Mouse (Mus musculus) gonadal fat pad, adult 2 months (tissue): ENCODE measurements around the gene Tmem110. TPM values are rescaled to one million over a fixed set of nuclear protein-coding genes. Genes with fewer than 3 reads are reported as not detected.

Experiments
- DNase-seq: peaks from one replicate; pipeline ENCODE4 v3.0.0-alpha.2; 2012; ENCODE audit warnings: low read depth
- polyA plus RNA-seq: library from polyadenylated mRNA; depleted of rRNA; stranded (reverse); fragments of >200 nt; gene quantifications from 2 replicates; pipeline ENCODE4 v1.2.3, GENCODE M21; 2012; rRNA removed

Gene Tmem110
- 30.9 and 31.6 TPM in 2 replicates for polyA plus RNA-seq

- no peak for DNase-seq
Measured at GRCm38 (mm10) chr14:30825476-30826131, at the start of gene Tmem110. Gene Tmem110 (plus strand): TSS chr14:30825590.

GRCm38 (mm10) chr14:30784614-30785013 is 40.8 kb upstream of the Tmem110 start:
- no peak for DNase-seq

- DNase-seq, result no peak
Measured at GRCm38 (mm10) chr14:30789471-30789870, 35.9 kb upstream of the Tmem110 start.

DNA sequence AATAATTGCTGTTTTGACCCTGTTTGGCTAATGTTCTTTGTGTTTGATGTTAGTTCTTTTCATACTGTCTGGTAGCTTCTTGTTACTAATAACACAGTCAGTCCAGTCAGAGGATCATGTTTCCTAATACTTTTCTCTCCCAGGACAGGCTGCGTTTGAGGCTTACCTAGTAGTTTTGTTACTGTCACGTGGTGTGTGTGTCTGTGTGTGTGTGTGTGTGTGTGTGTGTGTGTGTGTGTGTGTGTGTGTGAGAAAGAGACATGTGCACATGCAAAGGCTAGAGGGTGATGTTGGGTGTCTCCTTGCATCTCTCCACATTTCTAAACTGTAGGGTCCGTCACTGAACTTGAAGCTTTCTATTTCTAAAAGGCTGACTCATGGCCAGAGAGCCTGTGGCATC is 32.5 kb upstream of the Tmem110 start:
- DNase-seq, result no peak

DNA sequence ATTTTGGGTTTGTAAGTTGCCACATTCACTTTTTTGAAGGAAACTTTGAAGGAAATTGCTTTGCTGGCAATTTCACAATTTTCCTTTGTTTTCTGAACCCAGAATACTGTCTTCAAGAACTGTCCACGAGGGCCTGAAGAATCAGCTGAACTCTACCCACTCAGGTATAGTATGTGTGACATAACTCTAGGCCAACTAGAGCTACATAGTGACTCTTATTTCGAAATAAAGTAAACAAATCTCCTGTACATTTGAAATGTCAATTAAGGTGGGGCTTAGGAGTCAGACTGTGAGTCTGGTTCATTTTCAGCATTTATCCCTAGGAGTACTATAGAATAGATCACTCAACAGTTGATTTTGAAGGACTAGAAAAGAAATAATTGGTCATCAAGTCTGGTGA is 23.6 kb upstream of the Tmem110 start:
- no peak for DNase-seq

- no peak for DNase-seq
Measured at GRCm38 (mm10) chr14:30821136-30821535, 4.3 kb upstream of the Tmem110 start.

- DNase-seq, result no peak
Measured at GRCm38 (mm10) chr14:30824456-30824995, 864 bp upstream of the Tmem110 start.

DNA sequence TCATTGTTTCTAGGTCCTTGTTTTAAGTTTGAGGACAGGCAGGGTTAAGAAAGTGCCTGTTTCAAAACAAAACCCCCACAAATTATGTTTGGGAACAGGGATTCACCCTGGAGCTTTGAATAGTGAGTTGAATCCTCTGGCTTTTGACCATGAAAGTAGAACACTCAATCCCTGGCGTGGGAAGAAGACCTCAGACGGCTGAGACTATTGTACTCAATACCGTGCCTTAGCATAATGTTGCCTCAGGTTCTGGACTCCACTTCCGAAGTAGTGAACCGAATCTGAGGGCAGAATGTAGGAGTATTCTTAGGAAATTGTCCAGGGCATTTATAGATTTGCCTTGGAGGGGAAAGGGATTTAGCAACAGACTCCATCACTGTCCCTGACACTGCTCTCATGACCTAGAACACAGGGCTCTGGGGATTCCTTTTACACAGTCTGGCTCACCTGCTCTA is 342 bp upstream of the Tmem110 start:
- DNase-seq, result peak; percentile 98

- no peak for DNase-seq
Measured at GRCm38 (mm10) chr14:30826174-30827140, 1.1 kb downstream of the Tmem110 start.

GRCm38 (mm10) chr14:30827480-30827879 is 2.1 kb downstream of the Tmem110 start:
- no peak for DNase-seq

DNA sequence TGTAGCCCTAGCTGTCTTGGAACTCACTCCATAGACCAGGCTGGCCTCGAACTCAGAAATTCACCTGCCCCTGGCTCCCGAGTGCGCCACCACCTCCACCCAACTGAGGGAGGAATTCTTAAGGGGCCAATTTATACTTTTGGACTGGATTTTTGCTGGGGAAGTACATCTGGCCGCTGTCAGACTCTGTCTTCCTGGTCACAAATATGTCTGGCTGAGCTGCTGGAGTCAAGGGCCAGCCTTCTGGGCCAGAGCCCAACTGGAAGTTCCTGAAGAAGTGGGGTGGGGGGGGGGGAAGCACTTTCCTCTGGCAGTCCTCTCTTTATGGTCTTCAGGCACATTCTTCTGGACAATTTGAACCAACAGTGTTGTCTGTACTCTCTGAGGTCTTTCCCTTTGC is 2.7 kb downstream of the Tmem110 start:
- no peak for DNase-seq

GRCm38 (mm10) chr14:30828635-30829460 is 3.5 kb downstream of the Tmem110 start:
- peak; percentile 64 for DNase-seq

DNA sequence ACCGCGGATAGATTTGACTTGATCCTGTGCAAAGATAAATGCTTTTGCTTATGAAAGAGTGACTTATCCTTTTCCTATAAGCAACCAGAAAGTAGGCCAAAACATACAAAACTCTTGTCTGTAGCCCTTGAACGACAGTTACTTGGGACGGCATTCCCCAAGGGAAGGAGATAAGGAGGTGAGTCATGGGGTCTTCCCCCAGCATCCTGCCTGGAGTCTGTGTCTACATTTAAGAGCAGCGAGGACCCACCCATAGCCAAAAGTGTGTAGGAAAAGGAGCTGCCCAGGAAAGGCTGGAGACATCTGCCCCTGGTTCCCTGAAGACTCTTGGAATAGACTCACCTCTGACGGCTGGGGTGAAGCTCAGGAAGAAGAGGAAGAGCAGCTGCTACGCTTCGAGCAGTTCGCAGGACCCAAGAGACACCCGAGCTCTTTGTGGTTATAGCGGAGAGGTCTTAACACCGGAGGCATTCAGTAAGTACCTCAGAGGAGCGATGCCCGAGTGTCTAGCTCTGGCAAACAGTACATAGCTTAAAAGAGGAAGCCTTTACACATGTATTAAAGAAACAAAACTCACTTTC is 12.1 kb downstream of the Tmem110 start:
- DNase-seq, result no peak

- DNase-seq, result no peak
Measured at GRCm38 (mm10) chr14:30843701-30844100, 18.3 kb downstream of the Tmem110 start.

DNA sequence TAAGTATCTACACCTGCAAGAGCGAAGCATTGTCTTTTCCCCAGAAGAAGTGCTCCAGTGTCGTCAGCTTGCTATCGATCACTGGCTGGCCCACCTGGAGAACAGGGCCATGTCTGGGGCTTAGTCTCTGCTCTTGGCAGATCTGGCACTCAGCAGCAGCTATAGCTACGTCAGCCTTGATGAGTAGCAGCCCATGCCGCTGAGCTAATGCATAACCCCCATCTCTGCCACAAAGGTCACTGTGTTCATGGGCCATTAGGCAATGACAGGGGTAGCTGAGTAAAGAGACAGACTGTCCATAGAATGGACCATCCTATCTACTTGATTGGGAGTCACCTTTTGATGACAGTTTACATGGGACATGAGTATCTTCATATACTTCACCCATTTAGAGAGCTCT is 25.1 kb downstream of the Tmem110 start:
- DNase-seq, result no peak

DNA sequence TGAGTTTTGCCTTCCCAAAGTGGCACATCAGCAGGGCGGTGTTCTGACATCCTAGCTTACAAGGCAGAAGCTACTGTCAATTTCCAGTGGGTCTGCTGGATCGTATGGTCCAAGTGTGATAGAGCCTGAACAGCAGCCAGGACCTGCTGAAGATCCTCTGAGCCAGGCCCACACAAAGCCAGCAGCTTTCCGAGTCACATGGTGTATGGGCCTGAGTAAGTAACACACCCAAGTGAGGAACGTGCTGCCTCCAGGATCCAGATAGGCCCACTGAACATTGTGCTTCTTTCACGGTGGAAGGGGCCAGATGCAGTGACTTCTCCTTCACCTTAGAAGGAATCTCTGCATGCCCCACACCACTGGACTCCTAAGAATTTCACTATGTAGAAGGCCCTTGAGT is 26.9 kb downstream of the Tmem110 start:
- no peak for DNase-seq

- no peak for DNase-seq
Measured at GRCm38 (mm10) chr14:30855316-30855715, 29.9 kb downstream of the Tmem110 start.

GRCm38 (mm10) chr14:30856885-30857507 is 31.6 kb downstream of the Tmem110 start:
- no peak for DNase-seq

- DNase-seq, result no peak
Measured at GRCm38 (mm10) chr14:30857990-30858389, 32.6 kb downstream of the Tmem110 start.

DNA sequence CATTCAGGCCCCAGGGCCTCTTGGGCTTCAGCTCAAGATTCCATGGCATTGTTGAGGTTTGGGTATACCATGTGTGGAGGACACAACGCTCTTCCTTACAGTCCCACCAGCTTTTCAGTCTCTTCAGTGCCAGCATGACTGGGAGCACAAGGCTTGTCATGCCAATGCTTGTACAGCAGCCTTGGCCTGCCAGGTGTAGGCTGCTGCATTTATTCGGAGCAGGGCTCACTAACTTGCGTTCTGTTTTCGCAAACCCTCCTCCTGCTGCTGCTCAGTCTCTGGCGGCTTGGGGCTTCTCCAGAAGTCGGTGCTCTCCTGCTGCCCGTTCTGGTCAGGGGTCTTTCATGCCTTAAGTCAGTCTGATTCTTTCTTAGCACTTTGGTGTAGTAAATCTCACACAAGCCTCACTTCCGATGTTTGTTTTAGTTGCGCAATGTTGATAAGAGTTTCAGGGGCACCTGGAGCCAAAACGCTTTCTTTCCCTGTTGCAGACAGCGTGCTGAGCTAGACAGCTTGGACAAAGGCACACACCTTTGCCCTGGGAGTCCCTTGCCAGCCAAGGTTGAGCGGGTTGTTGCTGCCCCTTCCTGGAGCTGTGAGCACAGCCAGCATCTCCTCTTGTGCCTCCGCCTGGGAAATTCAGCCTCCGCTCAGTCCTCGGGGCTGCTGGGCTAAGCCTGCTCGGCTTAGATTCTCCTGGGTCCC is 36.2 kb downstream of the Tmem110 start:
- DNase-seq, result no peak
